Mouse (Mus musculus) MN1 (cell line): ENCODE measurements around the gene Mfng.
A peak's percentile ranks its signal among the peaks of the same experiment; 100 is the strongest.

ENCODE experiments used
- DNase-seq: peaks from one replicate; pipeline ENCODE4 v3.0.0-alpha.2; 2016; ENCODE audit warnings: low spot score

Gene Mfng

GRCm38 (mm10) chr15:78755966-78756725, 17.1 kb downstream of the Mfng start:
- no peak for DNase-seq

GRCm38 (mm10) chr15:78755226-78755625, 18.0 kb downstream of the Mfng start:
- DNase-seq: no peak

GRCm38 (mm10) chr15:78754144-78754543, 19.1 kb downstream of the Mfng start:
- DNase-seq: no peak

- peak; percentile 69 for DNase-seq
Measured at GRCm38 (mm10) chr15:78752991-78753390, 20.3 kb downstream of the Mfng start.

- peak; percentile 61 for DNase-seq
Measured at GRCm38 (mm10) chr15:78750608-78751350, 22.5 kb downstream of the Mfng start.

- no peak for DNase-seq
Measured at GRCm38 (mm10) chr15:78749855-78750254, 23.4 kb downstream of the Mfng start.

- DNase-seq: peak; percentile 68
Measured at GRCm38 (mm10) chr15:78744206-78744605, 29.1 kb downstream of the Mfng start.

- no peak for DNase-seq
Measured at GRCm38 (mm10) chr15:78742831-78743230, 30.4 kb downstream of the Mfng start.

- no peak for DNase-seq
Measured at GRCm38 (mm10) chr15:78740662-78741061, 32.6 kb downstream of the Mfng start.

- DNase-seq: peak; percentile 77
Measured at GRCm38 (mm10) chr15:78737146-78737545, 36.1 kb downstream of the Mfng start.

GRCm38 (mm10) chr15:78736681-78737100, 36.6 kb downstream of the Mfng start:
- peak; percentile 87 for DNase-seq

GRCm38 (mm10) chr15:78736181-78736579, 37.1 kb downstream of the Mfng start:
- DNase-seq: no peak

GRCm38 (mm10) chr15:78735431-78736180, 37.7 kb downstream of the Mfng start:
- peak; percentile 72 for DNase-seq

- no peak for DNase-seq
Measured at GRCm38 (mm10) chr15:78731830-78732229, 41.4 kb downstream of the Mfng start.

- DNase-seq: no peak
Measured at GRCm38 (mm10) chr15:78730315-78731049, 42.8 kb downstream of the Mfng start.

- no peak for DNase-seq
Measured at GRCm38 (mm10) chr15:78726697-78727096, 46.6 kb downstream of the Mfng start.

- DNase-seq: peak; percentile 63
Measured at GRCm38 (mm10) chr15:78720532-78720931, 52.7 kb downstream of the Mfng start.

- DNase-seq: peak; percentile 90
Measured at GRCm38 (mm10) chr15:78720094-78720493, 53.2 kb downstream of the Mfng start.

GRCm38 (mm10) chr15:78719416-78719815, 53.9 kb downstream of the Mfng start:
- DNase-seq: peak; percentile 62

- DNase-seq: peak; percentile 46
Measured at GRCm38 (mm10) chr15:78718290-78719250, 54.7 kb downstream of the Mfng start, which contains the start of gene Elfn2. TSS of gene Elfn2 (minus strand) at chr15:78718771.

- peak; percentile 64 for DNase-seq
Measured at GRCm38 (mm10) chr15:78716936-78717335, 56.3 kb downstream of the Mfng start.
